Mouse (Mus musculus) embryonic facial prominence, embryonic 10.5 days (tissue): ENCODE data around the gene Mrm2. TPM values are rescaled to one million over a fixed set of nuclear protein-coding genes. Genes with fewer than 3 reads are reported as not detected.

ENCODE experiments used
- DNase-seq: peaks from one replicate; pipeline ENCODE4 v3.0.0-alpha.2; 2017; ENCODE audit warnings: low spot score
- H3K27ac ChIP-seq: fragments of 300-500 bp; sonication (generic); replicated peaks from 2 replicates; pipeline ENCODE4 v1.5.1; 2016; ENCODE audit warnings: mild to moderate bottlenecking
- H3K27me3 ChIP-seq: fragments of 300-500 bp; sonication (generic); replicated peaks from 2 replicates; pipeline ENCODE4 v1.6.1; 2016; ENCODE audit warnings: low read depth, mild to moderate bottlenecking; ENCODE audit not compliant: poor library complexity, severe bottlenecking
- H3K36me3 ChIP-seq: fragments of 300-500 bp; sonication (generic); replicated peaks from 2 replicates; pipeline ENCODE4 v1.6.1; 2016; ENCODE audit warnings: mild to moderate bottlenecking, moderate library complexity
- H3K4me1 ChIP-seq: fragments of 300-500 bp; sonication (generic); 2 replicates; pipeline ENCODE4 v1.6.1; 2016
- H3K4me3 ChIP-seq: fragments of 300-500 bp; sonication (generic); 2 replicates; pipeline ENCODE4 v1.5.1; 2016; ENCODE audit warnings: mild to moderate bottlenecking, moderate library complexity
- H3K9me3 ChIP-seq: fragments of 300-500 bp; sonication (generic); 2 replicates; pipeline ENCODE4 v1.6.1; 2016; ENCODE audit warnings: mild to moderate bottlenecking
- WGBS: fragments of 180-500 bp; shearing (Covaris S2); methylation state at CpG from one replicate; pipeline ENCODE4 v1.1.7; 2016; 5-methylcytosine and 5-hydroxymethylcytosine counted together
- polyA plus RNA-seq: library from polyadenylated mRNA; unstranded; fragments of >200 nt; fragmentation: Nextera tagmentation; extraction: Ambion mirVana; gene quantifications from 2 replicates; pipeline ENCODE4 v1.2.1, GENCODE M21; 2016

The Mrm2 gene
- polyA plus RNA-seq, 1 experiment from 2014 or later: 22.1 TPM

GRCm38 (mm10) chr5:140364415-140364814 lies 32.7 kb upstream of the Mrm2 start:
- WGBS: 95% methylated on average over 5 of the region's 5 CpGs
- DNase-seq: no peak
- Histone ChIP-seq H3K4me3 (no peak overlapping the region), H3K9me3 (peaks cover 8% of the 10 kb centered on the region; the same call in 1 of the 2 replicates), H3K27ac (no peak overlapping the region), H3K36me3 (peaks cover 48% of the 10 kb centered on the region), H3K27me3 (no peaks in the 10 kb centered on the region), H3K4me1 (no peaks in the 10 kb centered on the region; the same call in 1 of the 2 replicates)

GRCm38 (mm10) chr5:140359930-140360674 lies 28.4 kb upstream of the Mrm2 start:
- no peaks in the 10 kb centered on the region; the same call in 1 of the 2 replicates for H3K4me1 ChIP-seq
- H3K27ac ChIP-seq: no peak overlapping the region
- H3K9me3 ChIP-seq: peaks cover 8% of the 10 kb centered on the region; the same call in 1 of the 2 replicates
- H3K4me3 ChIP-seq: no peak overlapping the region
- DNase-seq: no peak
- WGBS: 75% methylated on average over 14 of the region's 14 CpGs
- peaks cover 76% of the 10 kb centered on the region for H3K36me3 ChIP-seq
- no peaks in the 10 kb centered on the region for H3K27me3 ChIP-seq

GRCm38 (mm10) chr5:140357466-140357865 lies 25.8 kb upstream of the Mrm2 start:
- H3K36me3 ChIP-seq: peaks cover 86% of the 10 kb centered on the region
- H3K27me3 ChIP-seq: no peaks in the 10 kb centered on the region
- H3K4me1 ChIP-seq: no peaks in the 10 kb centered on the region; the same call in 1 of the 2 replicates
- H3K9me3 ChIP-seq: no peaks in the 10 kb centered on the region
- no peak for DNase-seq
- no peak overlapping the region for H3K4me3 ChIP-seq
- 94% methylated on average over 3 of the region's 3 CpGs for WGBS
- no peak overlapping the region for H3K27ac ChIP-seq

GRCm38 (mm10) chr5:140355934-140356333 lies 24.2 kb upstream of the Mrm2 start:
- peaks cover 98% of the 10 kb centered on the region for H3K36me3 ChIP-seq

GRCm38 (mm10) chr5:140352352-140352751 lies 20.7 kb upstream of the Mrm2 start:
- H3K4me1 ChIP-seq: no peaks in the 10 kb centered on the region
- no peaks in the 10 kb centered on the region for H3K9me3 ChIP-seq
- WGBS: 94% methylated on average over 6 of the region's 6 CpGs
- H3K27me3 ChIP-seq: no peaks in the 10 kb centered on the region
- DNase-seq: no peak
- no peak overlapping the region for H3K27ac ChIP-seq
- H3K4me3 ChIP-seq: no peak overlapping the region
- peaks cover 92% of the 10 kb centered on the region for H3K36me3 ChIP-seq

More at GRCm38 (mm10) chr5:140355934-140356333, 24.2 kb upstream of the Mrm2 start:
- 90% methylated on average over 11 of the region's 11 CpGs for WGBS
- Histone ChIP-seq H3K9me3 (no peaks in the 10 kb centered on the region), H3K27ac (no peak overlapping the region), H3K4me1 (no peaks in the 10 kb centered on the region; the same call in 1 of the 2 replicates), H3K4me3 (no peak overlapping the region), H3K27me3 (no peaks in the 10 kb centered on the region)
- no peak for DNase-seq

GRCm38 (mm10) chr5:140350731-140351497 lies 19.2 kb upstream of the Mrm2 start:
- Histone ChIP-seq H3K36me3 (peaks cover 92% of the 10 kb centered on the region), H3K9me3 (no peaks in the 10 kb centered on the region), H3K4me3 (no peak overlapping the region), H3K4me1 (no peaks in the 10 kb centered on the region), H3K27me3 (no peaks in the 10 kb centered on the region), H3K27ac (no peak overlapping the region)
- WGBS: 91% methylated on average over 8 of the region's 8 CpGs
- DNase-seq: no peak

- no peak overlapping the region for H3K27ac ChIP-seq
- H3K4me1 ChIP-seq: no peaks in the 10 kb centered on the region
- H3K4me3 ChIP-seq: no peak overlapping the region
- peaks cover 92% of the 10 kb centered on the region for H3K36me3 ChIP-seq
- 96% methylated on average over 9 of the region's 9 CpGs for WGBS
- DNase-seq: no peak
- no peaks in the 10 kb centered on the region for H3K27me3 ChIP-seq
- no peaks in the 10 kb centered on the region for H3K9me3 ChIP-seq
Observed at GRCm38 (mm10) chr5:140349882-140350281, 18.2 kb upstream of the Mrm2 start.

GRCm38 (mm10) chr5:140346050-140346449 lies 14.4 kb upstream of the Mrm2 start:
- 70% methylated on average over 1 of the region's 1 CpGs for WGBS
- DNase-seq: no peak
- Histone ChIP-seq H3K9me3 (no peaks in the 10 kb centered on the region), H3K4me1 (no peaks in the 10 kb centered on the region), H3K36me3 (peaks cover 89% of the 10 kb centered on the region), H3K27ac (no peak overlapping the region), H3K27me3 (no peaks in the 10 kb centered on the region), H3K4me3 (no peak overlapping the region)

- WGBS: 93% methylated on average over 4 of the region's 4 CpGs
- Histone ChIP-seq H3K4me1 (no peaks in the 10 kb centered on the region), H3K36me3 (peaks cover 89% of the 10 kb centered on the region), H3K9me3 (no peaks in the 10 kb centered on the region), H3K4me3 (no peak overlapping the region), H3K27ac (no peak overlapping the region), H3K27me3 (no peaks in the 10 kb centered on the region)
- DNase-seq: no peak
Observed at GRCm38 (mm10) chr5:140345244-140345643, 13.5 kb upstream of the Mrm2 start.

GRCm38 (mm10) chr5:140342880-140343279 lies 11.2 kb upstream of the Mrm2 start:
- Histone ChIP-seq H3K27ac (no peak overlapping the region), H3K27me3 (no peaks in the 10 kb centered on the region), H3K4me1 (no peaks in the 10 kb centered on the region), H3K4me3 (no peak overlapping the region), H3K9me3 (0 out of 2 replicates have a peak, but pooled peaks cover 4% of the 10 kb centered on the region), H3K36me3 (peaks cover 97% of the 10 kb centered on the region)
- no peak for DNase-seq
- WGBS: 87% methylated on average over 4 of the region's 4 CpGs

- Histone ChIP-seq H3K9me3 (0 out of 2 replicates have a peak, but pooled peaks cover 4% of the 10 kb centered on the region), H3K36me3 (peaks cover 87% of the 10 kb centered on the region), H3K27me3 (no peaks in the 10 kb centered on the region), H3K27ac (no peak overlapping the region), H3K4me1 (no peaks in the 10 kb centered on the region), H3K4me3 (no peak overlapping the region)
- DNase-seq: no peak
- WGBS: 92% methylated on average over 3 of the region's 3 CpGs
Observed at GRCm38 (mm10) chr5:140339836-140340235, 8.1 kb upstream of the Mrm2 start.

GRCm38 (mm10) chr5:140338779-140339178 lies 7.1 kb upstream of the Mrm2 start:
- Histone ChIP-seq H3K9me3 (0 out of 2 replicates have a peak, but pooled peaks cover 4% of the 10 kb centered on the region), H3K36me3 (peaks cover 76% of the 10 kb centered on the region), H3K4me3 (no peak overlapping the region), H3K27ac (no peak overlapping the region), H3K27me3 (no peaks in the 10 kb centered on the region), H3K4me1 (no peaks in the 10 kb centered on the region)
- DNase-seq: no peak
- 95% methylated on average over 4 of the region's 4 CpGs for WGBS
